Mouse (Mus musculus) embryonic fibroblast, embryonic 13.5 days (primary cell): ENCODE measurements around the gene Ugt1a8.

Source experiments
- CTCF ChIP-seq: IDR thresholded peaks from 2 replicates; pipeline ENCODE4 v1.5.1; 2011; ENCODE audit warnings: mild to moderate bottlenecking, control low read depth, low read length, moderate library complexity, borderline replicate concordance; ENCODE audit not compliant: insufficient read depth
- POLR2A ChIP-seq: IDR thresholded peaks from 2 replicates; pipeline ENCODE4 v1.6.1; 2011; ENCODE audit warnings: low read depth, mild to moderate bottlenecking, control low read depth, low read length, moderate library complexity

GRCm38 (mm10) chr1:88249596-88249995, 162.0 kb downstream of the Ugt1a8 start:
- TF ChIP-seq CTCF = no peak
- TF ChIP-seq POLR2A = no peak
